Mouse (Mus musculus): ENCODE measurements at regions not wholly inside any gene's neighbourhood (a gene's known extent, or its start where the extent isn't known, plus 50 kb on each side); places are given as distances from the start of the nearest gene placed in this dataset.

DNA sequence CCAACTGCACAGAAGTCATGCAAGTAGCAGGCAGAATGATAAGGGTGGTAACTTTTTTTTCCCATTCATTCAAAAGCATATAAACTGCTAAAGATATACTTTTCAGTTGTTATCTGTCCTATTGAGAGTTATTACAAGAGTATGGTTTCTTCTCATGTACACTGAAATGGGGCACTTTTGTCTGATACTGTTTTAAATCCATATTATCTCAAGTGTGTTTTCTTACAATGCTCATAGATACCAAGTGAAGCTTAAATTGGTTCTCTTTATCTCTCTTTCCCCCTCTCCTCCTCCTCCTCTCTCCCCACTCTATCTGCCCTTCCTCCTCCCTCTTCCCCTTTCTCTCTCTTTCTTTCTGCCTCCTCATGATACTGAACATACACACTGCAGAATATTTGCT is 584.8 kb upstream of the C030005K15Rik start:
- DNase-seq = no peak

DNA sequence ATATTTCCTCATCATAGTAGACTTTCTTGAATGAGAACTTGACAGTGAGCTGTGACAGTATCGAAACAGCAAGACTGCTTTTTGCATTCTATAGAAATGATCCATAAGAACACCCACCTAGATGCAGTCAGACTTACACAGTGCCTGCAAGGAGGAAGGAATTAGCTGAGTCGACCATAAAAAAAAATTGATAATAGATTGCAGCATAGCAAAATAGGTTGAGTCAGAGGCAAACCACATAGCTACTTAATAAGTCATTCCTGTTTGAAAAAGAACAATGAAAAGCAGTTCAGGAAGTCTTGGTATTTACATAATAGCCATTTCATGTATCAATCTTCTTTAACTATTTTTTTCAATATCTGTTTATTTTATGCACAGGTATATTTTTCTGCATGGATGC is 591.9 kb upstream of the C030005K15Rik start:
- DNase-seq = no peak

DNA sequence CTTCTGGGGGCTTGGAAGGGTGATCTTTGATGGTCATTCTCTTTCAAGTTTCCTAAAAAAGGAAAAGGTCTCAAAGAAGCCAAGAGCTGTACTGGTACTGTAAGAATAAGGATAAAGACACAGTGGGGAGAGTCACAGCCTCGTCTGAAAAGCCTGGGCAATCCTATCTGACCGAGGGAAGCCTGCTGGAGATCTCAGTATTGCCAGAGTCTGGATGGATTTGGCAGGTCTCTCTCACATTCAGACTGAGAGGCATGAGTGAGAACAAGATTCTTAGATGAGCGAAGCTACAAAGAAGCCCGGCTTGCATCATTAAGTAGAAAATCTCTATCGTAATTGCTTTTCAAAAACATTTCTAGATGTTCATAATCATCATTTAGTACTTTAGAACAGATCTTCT is 590.4 kb upstream of the Atp2b1 start:
- no peak for DNase-seq

DNA sequence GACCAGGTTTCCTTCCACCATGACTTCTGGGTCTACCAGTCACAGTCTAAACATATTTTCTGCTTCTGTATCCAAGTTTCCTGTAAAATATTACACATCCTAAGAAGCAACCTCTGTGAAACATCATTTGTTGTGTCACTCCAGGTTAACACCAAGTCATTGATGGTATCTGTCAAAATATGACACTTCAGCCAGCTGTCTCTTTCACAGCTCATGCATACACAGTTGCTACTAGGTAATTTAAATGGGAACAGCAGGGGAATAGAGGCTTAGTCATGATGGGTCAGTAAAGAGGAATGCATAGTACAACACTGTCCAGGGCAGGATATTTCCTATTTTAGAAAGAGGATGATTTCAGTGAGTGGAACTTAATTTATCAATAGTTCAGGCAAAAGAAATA is 589.6 kb upstream of the Atp2b1 start:
- DNase-seq = no peak

DNA sequence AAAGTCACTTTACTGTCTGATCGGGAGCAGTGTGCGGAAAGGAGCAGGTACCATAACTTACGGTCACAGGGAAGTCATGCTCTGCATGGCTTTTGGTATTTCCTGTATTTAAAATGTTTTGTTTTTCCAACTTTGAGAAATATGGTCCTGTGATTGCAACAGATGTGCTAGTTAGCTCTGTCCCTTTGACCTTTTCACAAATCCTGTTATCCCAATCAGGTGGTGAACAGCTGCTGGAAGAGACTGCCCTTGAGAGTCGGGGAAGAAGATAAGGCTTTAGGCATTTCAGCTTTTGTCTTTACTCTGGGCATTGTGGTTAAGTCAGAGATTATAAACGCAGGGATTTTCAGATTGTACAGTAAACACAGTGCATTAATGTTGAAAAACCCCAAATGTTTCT is 588.5 kb upstream of the Atp2b1 start:
- DNase-seq = no peak

DNA sequence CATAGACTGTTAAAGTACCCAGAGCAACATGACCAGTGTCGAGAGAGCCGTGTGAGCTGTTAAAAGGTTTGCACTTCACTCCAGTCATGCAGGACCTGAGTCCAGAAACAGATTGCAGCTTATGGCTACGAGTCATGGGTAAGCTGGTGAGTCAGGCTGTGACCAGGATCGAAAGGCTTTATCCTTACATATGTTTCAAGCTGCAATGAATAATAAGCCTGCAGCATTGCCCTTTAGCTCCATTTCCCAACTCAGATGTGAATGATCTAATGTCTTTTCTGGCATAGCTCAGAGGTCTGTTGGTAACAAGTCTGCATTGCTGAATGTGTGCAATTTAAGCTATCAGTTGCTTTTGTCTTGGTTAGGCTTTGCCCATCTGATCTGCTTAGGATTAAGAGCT is 581.5 kb upstream of the Atp2b1 start:
- no peak for DNase-seq

DNA sequence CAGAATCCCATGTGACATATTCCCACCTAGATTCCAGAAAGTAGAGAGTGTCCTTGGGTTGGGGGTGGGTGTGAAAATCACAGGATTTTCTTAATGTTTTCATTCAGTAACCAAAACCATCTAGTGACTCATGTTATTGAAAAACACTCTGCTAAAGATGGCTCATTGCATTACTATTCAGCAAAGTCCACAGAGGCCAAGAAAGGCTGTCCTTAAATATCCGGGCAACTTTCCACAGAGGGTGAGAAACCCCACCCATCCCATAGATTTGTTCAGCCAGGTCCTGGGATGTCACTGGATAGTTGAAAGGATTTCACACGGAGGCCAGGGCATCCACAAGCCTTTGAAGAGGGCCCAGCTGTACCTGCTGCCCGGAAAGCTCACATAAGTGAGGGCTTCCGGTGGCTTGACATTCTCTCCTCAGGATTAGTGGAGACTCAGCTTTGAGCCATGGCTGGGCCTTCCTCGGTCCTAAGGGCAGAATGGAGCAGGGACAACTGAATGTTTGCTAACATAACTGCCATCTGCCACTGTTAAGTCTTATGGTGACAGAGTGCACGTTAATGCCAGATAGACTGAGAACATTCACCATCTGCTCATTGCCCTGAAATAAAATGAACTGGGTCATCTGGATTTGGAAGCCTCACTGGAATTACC is 580.7 kb upstream of the Atp2b1 start:
- DNase-seq = no peak

DNA sequence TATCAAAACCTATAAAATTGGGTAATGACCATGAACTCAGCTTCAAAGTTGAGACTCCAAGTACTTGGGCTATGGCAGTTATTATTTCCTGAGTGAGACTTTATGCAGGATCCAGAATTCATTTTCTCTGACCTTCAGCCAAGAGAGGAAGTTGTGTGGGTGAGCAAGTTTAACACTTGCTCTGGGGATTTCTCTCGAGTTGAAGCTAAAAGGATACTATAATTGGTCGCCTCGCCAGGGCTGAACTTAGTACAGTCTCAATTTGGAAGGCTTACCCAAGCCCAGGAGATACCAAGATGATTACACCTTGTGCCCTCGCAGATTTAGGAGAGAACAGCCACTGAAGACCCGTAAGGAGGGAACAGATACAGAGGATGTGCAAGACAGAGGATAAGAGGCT is 570.4 kb upstream of the Atp2b1 start:
- no peak for DNase-seq

DNA sequence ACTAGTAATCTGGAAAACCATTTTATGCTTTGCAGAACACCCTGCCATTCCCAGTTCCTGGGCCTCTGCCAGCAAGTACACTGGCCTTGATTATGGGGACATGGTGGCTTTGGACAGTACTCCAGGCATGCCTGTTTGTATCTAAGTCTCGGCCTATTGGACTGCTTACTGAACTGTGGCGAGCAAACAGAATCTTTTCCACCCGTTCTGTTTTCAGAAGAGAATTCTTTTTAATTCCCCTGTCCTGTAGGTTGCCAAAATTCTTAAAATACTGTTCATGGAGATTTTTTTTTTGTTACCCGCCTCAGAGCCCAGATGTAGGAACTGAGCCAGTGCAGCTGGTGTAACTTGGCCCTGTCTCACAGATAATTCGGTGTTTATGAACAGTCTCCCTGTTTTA is 564.7 kb upstream of the Atp2b1 start:
- DNase-seq = peak; percentile 11

DNA sequence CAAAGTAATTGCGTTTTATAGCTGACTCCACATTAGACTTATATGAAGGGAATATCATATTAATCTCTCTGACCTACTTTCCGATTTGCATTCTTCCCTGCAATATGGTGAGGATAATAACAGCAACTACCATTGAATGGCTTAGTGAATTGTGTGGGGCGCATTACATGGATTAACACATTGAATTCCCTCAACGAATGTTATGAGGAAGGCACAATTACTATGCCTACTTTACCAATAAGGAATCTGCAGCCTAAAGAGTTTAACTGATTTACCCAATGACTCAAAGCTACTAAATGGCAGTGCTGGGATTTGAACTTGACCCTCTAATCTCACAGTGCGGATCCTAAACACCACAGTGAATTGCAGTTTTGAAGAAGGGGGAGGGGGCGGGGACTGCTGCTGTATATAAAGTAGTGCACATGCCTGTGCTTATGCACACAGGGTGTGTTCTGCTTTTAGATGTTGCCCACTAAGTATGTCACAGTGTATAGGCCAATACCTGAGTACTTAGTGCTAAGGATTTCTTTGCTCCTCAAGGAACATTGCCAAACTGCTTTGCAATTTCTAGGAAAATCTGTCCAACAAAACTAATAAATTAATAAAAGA is 563.8 kb upstream of the Atp2b1 start:
- no peak for DNase-seq

DNA sequence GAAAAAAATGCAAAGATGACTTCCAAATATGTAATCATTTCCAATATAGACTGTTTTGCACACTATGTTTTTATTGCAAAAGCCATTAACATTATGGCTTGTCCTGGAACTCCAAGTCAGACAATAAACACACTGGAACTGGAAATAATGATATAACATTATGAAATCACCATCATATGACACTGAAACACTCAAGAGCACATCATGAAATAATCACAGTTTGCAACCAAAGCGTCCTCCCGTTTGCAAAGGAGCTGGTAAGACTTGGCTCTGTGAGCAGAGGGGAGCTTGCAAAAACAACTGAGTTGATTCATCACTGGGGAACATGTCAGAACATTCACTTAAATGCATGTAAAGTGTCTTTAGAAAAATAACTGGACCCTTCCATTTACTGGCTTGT is 562.1 kb upstream of the Atp2b1 start:
- DNase-seq = no peak

DNA sequence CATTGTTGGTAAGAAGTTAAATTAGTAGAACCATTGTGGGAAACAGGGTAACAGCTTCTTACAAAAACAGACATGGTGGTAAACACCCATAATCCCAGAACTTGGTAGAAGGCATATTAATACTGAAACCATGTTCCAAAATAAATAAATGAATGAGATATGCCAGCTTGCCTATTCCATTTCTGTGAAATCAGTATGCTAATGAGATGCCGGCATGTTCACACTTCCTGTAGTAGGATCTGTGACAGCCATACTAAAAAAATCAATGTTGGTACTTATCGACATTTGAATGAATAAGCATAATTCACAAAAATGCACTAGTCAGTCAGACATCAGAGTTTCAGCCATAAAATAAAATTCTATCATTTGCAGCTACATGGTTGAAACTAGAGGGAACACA is 559.7 kb upstream of the Atp2b1 start:
- DNase-seq = no peak

DNA sequence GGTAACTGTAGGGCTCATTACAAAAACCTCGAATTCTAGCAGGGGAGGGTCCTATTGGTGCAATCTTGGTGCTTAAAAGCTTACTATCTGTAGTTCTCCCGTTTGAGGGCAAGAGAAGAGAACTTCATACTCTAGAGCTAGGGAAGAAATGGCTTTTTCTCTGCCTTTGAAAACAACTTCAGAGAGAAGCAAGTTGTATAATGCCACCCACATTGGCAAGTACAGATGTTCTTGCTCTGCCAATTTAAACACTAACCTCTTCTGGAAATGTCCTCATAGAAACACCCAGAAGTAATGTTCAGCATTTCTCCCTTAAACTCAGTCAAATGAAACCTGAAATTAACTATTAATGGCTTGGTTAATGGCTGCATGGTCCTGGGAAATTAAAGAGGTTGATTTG is 549.6 kb upstream of the Atp2b1 start:
- DNase-seq = no peak

DNA sequence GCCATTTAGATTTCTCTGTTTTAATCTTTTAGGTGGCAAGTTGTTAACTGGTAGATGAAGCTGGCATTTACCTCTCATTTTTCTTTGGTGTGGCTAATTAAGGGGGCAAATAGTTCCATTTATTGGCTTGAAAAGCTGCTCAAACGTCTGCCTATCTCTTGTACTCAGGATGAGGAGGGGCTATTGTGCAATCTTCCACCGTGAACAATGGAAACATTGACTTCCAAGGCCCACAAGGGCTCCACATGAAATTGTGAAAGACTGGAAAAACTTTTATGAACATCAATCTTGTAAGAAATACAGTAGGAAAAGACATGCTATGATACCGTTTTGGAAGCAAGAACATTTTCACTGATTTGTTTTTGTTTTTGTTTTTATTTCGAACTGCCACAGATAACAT is 541.6 kb upstream of the Atp2b1 start:
- no peak for DNase-seq

DNA sequence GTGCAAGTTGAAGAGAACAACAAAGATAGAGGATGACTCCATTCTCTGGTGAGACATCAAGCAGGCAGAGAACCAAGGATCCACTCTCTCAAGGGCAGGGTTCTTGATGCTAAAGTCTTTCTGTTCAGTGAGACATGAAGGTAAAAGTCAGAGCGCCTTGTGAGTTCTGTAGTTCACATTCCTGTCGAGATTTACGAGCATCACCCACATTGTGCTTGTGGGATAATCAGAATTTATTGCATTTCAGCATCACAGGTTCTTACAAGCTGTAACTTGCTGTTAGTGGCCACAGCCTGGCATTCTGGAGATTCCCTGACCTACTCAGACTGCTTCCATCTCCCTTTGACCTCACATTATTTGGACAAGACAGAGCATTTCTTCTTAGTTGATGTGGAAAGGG is 540.9 kb upstream of the Atp2b1 start:
- DNase-seq = no peak

DNA sequence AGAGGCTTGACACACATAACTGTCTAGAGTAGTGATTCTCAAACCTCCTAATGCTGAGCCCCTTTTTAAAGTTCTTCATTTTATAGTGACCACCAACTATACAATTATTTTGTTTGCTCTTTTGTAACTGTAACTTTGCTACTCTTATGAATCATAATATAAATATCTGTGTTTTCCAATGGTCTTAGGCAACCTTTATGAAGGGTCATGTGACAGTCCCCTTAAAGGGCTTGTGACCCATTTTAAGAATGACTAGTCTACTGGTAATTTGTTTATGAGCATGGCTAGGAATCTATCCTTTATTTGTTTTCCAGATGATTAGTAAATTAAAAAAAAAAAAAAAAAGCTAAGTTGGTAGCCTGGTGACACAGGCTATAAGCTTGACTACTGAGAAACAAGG is 539.5 kb upstream of the Atp2b1 start:
- DNase-seq = no peak

DNA sequence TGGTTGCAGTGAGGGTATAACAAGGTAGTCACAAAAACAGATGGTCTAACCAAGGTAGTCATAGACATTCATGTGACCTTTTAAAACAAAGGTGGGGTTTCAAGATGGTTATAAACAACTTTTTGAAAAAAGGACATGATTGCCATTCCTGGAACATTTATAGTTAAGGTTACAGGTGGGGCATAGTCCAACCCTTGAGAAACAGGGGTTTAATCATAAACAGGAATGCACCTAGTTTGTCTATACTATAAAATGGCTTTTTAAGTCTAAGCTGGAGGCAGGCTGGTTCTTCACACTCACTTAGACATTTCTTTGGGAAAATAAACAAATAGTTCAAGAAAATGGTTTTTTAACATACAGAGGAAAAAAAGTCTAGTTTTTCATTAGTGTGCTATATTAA is 525.7 kb upstream of the Atp2b1 start:
- DNase-seq = no peak

DNA sequence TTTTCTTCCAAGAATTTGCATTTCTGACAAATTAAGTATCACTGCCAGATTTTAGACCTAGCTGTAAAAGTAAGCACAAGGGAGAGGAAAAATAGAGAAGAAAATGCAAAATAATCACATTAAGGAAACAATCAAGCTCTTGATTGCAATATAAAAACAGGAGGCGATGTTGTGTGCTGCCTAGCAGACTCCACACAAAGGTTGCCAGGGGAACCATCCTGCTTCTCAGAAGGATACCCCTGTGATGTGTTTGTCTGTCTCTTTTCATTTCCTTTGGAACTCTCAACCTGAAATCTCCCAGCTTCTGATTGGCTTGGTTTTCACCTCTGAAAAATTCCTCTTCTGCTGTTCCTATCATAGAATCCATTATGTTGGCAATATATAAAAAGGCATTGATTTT is 514.3 kb upstream of the Atp2b1 start:
- no peak for DNase-seq

DNA sequence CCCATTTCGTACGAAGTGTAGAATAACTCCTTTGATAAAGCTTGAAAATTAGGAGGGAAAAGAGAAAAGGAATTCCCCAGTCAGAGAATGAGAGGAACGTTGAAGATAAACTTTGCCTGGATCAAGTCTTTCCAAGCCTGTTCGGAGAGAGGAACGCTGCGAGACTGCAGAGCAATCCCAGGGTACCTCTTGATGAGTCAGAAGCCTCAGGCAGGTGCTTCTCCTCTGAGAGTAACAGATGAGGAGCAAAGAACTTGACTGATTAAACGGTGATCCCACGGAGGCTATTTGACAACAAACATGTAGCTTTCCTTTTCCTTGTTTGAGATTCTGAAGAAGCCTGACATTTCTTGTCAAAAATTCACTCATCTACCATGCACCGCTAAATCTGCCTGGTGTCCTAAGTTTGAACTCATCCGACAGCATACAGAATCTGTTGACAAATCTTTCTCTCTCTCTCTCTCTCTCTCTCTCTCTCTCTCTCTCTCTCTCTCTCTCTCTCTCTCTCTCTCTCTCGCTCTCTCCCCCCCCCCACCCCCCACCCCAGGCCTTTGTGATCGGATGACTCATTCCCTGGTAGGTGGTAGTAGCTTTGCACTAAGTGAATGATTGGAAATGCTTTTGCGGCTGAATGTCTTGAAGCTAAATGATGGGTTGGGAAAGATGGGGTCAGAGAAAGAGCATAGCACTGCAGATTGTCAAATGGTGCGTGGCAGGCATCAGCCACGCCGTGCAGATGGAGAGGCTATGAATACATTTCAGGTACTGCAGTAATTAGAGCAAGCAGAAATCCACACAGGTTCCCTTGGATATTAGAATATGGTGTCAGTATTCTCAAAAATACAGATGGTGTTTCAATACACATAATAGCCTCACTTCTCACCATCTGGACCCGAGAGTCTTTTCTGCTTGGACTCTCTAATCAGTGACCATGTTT is 496.1 kb upstream of the Atp2b1 start:
- no peak for DNase-seq

DNA sequence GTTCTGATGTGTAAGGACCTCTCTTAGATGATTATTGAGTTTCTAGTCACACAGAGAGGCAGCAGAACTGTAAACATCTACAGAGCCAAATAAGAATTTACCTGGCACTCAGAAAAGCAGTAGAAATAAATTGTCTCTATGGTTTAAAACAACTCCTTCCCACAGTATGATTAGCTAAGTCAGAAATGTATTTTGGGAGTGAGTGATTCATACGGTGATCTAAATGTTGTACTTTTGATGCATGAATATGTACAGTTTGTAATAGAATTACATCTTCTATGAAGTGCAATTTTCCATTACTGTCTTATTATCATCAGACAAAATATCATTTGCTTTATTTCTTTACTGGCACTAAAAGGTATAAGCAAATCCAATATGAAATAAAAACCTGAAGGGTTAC is 489.8 kb upstream of the Atp2b1 start:
- no peak for DNase-seq

DNA sequence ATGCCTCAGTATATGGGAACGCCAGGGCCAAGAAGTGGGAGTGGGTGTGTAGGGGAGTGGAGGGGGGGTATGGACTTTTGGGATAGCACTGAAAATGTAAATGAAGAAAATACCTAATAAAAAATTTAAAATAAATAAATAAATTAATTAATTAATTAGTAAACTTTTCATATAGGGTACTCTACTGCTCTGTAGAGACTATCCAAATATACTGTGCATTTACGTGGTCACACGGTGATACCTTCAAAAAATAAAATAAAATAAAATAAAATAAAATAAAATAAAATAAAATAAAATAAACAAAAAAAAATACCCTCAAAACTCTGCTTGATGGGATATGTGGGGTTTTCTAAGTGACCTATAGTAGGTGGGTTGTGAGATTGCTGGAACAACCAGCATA is 479.2 kb upstream of the Atp2b1 start:
- DNase-seq = no peak

DNA sequence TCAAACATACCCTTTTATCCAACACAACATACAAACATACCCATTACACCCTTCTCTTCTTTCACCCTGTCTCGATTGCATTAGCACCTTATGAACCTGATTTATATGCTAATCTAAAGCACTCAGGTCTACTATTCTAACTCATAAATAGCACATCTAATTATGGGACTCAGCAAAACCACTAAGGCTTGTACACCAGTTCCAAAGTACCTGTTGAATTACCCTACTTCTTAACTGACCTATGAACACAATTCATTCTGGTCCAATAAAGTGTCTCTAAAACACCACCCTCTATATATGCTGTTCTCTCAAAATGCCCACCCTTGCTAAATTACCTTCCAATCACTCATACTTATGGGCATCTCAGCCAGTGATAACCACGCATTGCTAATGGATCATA is 452.7 kb upstream of the Atp2b1 start:
- DNase-seq = no peak

DNA sequence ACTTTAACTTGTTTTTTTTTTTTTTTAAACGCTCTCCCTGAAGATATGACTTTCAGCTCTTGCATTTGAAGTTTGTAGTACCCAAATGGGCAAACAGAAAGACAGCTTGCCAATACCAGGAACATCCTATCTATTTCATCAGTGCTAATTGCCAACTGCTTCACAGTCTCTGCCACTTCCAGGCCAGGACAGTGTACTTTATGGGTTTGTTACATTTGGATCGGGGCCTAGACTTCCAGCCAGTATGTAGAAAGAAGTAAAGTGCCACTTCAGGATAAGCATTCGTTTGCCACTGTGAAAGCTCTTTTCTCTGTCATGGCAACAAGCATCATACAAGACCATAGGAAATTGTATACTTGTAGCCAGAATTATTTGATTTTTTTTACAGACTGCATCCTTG is 439.6 kb upstream of the Atp2b1 start:
- DNase-seq = no peak

All from kidney, adult 18-20 months (tissue).